Mouse (Mus musculus) lung, postnatal 0 days (tissue): Measurements from ENCODE around the gene D630003M21Rik.

ENCODE experiments used
- CTCF ChIP-seq: IDR thresholded peaks from 2 replicates; pipeline ENCODE4 v1.5.1; 2016; ENCODE audit warnings: antibody characterized with exemption, mild to moderate bottlenecking
- EP300 ChIP-seq: IDR thresholded peaks from 2 replicates; pipeline ENCODE4 v1.6.1; 2016; ENCODE audit warnings: antibody characterized with exemption, mild to moderate bottlenecking, control low read depth

GRCm38 (mm10) chr2:158275811-158276210, 46.8 kb upstream of the D630003M21Rik start:
- TF ChIP-seq EP300 (no peak), CTCF (no peak)
